Mouse (Mus musculus): ENCODE measurements around the gene Slc25a21. TPM values are rescaled to one million over a fixed set of nuclear protein-coding genes. Genes with fewer than 3 reads are reported as not detected.

Gene Slc25a21
- polyA plus RNA-seq, 1 experiment from 2014 or later = 3.1 TPM

DNA sequence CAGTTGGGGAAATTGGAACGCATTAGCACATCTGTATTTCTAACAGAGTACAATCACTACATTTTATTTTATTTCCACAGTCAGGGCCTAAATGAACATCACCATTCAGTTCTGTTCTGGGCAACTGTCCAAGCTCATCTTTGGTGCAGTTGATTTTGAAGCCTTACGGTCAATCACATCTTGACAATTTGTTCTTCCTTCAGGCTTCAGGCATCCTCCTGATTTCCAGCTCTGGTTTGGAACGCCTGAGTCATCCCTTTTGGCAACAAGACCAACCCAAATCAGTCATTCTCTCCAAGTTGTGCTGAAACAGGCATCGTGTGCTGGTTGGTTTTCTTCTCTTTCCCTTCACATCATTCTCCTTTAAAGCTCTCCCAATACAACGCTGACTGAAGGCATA, 416.1 kb downstream of the Slc25a21 start:
- Histone ChIP-seq H3K27me3 (no peaks in the 10 kb centered on the region), H3K4me2 (no peak overlapping the region), H3K36me3 (no peaks in the 10 kb centered on the region), H3K9ac (no peak overlapping the region), H3K9me3 (replicated peaks) (no peaks in the 10 kb centered on the region), H3K27ac (no peak overlapping the region), H3K4me1 (no peaks in the 10 kb centered on the region), H3K4me3 (replicated peaks) (no peak overlapping the region)
- ATAC-seq (replicated peaks; ENCODE audit: low FRiP score) = no peak
- 83% methylated on average over 5 of the region's 5 CpGs for WGBS

DNA sequence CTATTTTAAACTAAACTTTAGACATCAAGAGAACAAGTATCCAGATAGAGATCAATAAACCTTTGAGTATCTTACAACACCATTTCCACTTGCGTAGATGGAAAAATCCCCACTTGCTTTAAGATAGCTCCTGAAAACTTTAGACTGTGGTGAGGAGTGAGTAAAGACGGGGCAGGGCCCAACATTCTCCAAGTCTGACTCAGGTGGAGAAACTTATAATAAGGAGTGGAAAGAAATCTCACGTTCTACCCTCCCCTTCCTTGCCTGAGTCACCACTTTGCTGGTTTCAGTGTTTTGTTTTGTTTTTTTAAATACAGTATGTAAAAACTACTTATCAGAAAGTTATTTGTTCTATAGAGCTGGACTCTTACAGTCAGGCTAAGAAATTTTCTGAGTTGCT, 417.7 kb downstream of the Slc25a21 start:
- WGBS = 88% methylated on average over 3 of the region's 3 CpGs

DNA sequence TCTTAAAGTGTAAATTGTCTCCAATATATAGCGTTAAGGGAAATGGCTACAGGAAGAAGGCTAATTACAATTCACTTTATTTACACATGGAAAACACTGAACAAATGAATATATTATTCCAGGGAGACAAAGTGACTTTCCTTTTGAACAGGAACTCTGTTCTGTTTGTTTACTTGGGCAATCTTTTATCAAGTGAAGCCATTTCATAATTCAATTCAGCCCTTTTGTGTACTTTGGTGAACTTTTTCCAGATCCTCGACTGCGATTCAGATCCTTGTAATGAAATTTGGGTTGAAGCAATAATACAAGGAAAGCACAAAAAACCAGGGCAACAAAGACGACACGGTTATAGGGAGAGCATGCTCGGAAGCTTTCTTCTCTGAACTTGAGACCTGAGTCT, 423.3 kb downstream of the Slc25a21 start:
- Histone ChIP-seq H3K27ac (no peak overlapping the region), H3K36me3 (no peaks in the 10 kb centered on the region), H3K27me3 (no peaks in the 10 kb centered on the region), H3K9me3 (replicated peaks) (no peaks in the 10 kb centered on the region), H3K4me1 (no peaks in the 10 kb centered on the region), H3K4me2 (no peak overlapping the region), H3K4me3 (replicated peaks) (no peak overlapping the region), H3K9ac (no peak overlapping the region)
- no peak for ATAC-seq (replicated peaks; ENCODE audit: low FRiP score)
- WGBS = 82% methylated on average over 6 of the region's 6 CpGs

More for the DNA sequence above, 417.7 kb downstream of the Slc25a21 start:
- Histone ChIP-seq H3K4me3 (replicated peaks) (no peak overlapping the region), H3K9me3 (replicated peaks) (no peaks in the 10 kb centered on the region), H3K27me3 (no peaks in the 10 kb centered on the region), H3K4me2 (no peak overlapping the region), H3K36me3 (no peaks in the 10 kb centered on the region), H3K9ac (no peak overlapping the region), H3K4me1 (no peaks in the 10 kb centered on the region), H3K27ac (no peak overlapping the region)
- ATAC-seq (replicated peaks; ENCODE audit: low FRiP score) = no peak

DNA sequence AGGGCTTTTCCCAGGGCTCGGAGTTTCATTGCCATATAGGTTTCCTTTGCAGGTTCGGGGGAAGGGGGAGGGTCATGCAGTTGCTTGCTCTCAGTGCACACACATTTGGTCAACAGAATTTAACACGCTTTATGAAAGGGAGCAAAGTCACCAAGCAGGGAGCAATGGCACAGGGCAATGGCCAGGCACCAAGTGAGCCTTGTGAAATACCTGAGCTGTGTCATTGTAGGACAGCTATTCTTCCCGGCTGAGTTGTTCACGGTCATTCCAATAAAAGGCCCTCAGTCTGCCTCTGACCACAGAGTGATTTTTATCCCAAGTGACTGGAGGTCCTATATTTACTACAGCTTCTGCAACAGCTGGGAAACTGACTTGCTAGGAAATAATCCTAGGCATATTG, 427.9 kb downstream of the Slc25a21 start:
- Histone ChIP-seq H3K4me3 (replicated peaks) (no peak overlapping the region), H3K4me1 (no peaks in the 10 kb centered on the region), H3K36me3 (no peaks in the 10 kb centered on the region), H3K27ac (no peak overlapping the region), H3K27me3 (no peaks in the 10 kb centered on the region), H3K9me3 (replicated peaks) (no peaks in the 10 kb centered on the region), H3K4me2 (no peak overlapping the region), H3K9ac (no peak overlapping the region)
- no peak for ATAC-seq (replicated peaks; ENCODE audit: low FRiP score)
- 71% methylated on average over 5 of the region's 5 CpGs for WGBS

DNA sequence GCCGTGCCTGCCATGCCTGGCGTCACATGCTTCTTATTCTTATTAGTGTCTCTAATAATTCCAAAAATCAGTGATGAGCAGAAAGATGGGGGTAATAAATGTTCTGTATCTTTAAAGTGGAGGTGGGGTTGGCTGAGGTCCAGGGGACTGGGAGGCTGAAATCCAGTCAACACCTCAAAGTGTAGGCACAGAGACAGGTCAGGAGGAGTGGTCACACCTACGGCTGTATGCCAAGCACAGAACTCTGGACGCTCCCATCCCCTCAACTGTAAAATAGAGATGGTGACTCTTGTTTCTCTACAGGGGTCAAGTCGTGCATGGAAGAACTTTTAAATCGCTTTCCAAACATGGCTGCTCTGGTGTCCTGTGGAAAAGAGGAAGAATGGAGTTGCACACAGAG, 429.8 kb downstream of the Slc25a21 start:
- Histone ChIP-seq H3K9ac (no peak overlapping the region), H3K4me1 (no peaks in the 10 kb centered on the region), H3K27me3 (no peaks in the 10 kb centered on the region), H3K36me3 (no peaks in the 10 kb centered on the region), H3K4me2 (no peak overlapping the region), H3K9me3 (replicated peaks) (no peaks in the 10 kb centered on the region), H3K4me3 (replicated peaks) (no peak overlapping the region), H3K27ac (no peak overlapping the region)
- WGBS = 70% methylated on average over 6 of the region's 6 CpGs
- ATAC-seq (replicated peaks; ENCODE audit: low FRiP score) = no peak

DNA sequence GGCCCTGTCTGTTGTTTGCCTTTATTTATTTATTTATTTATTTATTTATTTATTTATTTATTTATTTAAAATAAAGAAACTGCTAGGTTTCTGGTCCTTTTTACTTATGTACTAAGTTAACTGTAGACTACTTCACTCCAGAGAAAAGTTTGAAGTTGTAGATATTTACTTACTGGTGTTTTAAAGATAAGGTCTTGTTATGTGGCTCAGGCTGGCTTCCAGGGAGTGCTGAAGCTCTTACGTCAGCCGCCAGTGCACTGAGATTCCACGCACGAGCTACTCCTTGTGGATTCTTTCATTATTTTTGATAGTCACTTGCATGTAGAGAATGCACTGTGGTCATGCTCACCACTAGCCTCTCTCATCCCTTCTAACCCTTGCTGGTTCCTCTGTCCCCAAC, 460.2 kb downstream of the Slc25a21 start:
- no peaks in the 10 kb centered on the region for H3K4me1 ChIP-seq
- no peak overlapping the region for H3K27ac ChIP-seq
- H3K4me2 ChIP-seq = no peak overlapping the region
- no peaks in the 10 kb centered on the region for H3K36me3 ChIP-seq
- H3K4me3 ChIP-seq (replicated peaks) = no peak overlapping the region
- H3K27me3 ChIP-seq = no peaks in the 10 kb centered on the region
- H3K9me3 ChIP-seq (replicated peaks) = no peaks in the 10 kb centered on the region
- ATAC-seq (replicated peaks; ENCODE audit: low FRiP score) = no peak
- H3K9ac ChIP-seq = no peak overlapping the region
- WGBS = 92% methylated on average over 4 of the region's 4 CpGs

DNA sequence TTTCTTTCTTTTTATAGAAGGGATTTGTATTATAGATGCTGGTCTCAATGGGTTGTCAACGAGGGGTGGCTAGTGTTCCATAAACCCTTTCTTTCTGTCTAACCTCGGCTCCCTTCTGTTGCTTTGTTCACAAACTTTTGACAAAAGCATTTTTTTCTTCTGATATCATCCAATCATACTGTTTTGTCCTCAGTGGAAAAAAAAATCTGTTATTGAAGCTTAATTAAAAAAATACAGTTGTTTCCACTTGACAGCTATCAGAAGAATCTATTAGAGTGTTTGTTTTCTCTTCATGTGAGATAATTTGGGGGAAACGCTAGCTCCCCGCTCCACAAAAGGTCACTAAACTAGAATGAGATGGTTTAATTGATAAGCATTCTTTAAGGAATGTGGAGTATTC, 469.6 kb downstream of the Slc25a21 start:
- 70% methylated on average over 4 of the region's 4 CpGs for WGBS
- no peaks in the 10 kb centered on the region for H3K36me3 ChIP-seq
- no peak for ATAC-seq (replicated peaks; ENCODE audit: low FRiP score)

GRCm38 (mm10) chr12:56718707-56719051, 478.6 kb downstream of the Slc25a21 start:
- Histone ChIP-seq H3K27ac (no peak overlapping the region), H3K9ac (no peak overlapping the region), H3K4me3 (replicated peaks) (no peak overlapping the region), H3K9me3 (replicated peaks) (no peaks in the 10 kb centered on the region), H3K4me1 (no peaks in the 10 kb centered on the region), H3K36me3 (no peaks in the 10 kb centered on the region), H3K4me2 (no peak overlapping the region), H3K27me3 (peaks cover 29% of the 10 kb centered on the region)
- 28% methylated on average over 6 of the region's 6 CpGs for WGBS
- ATAC-seq (replicated peaks; ENCODE audit: low FRiP score) = no peak

More for the DNA sequence above, 469.6 kb downstream of the Slc25a21 start:
- Histone ChIP-seq H3K27me3 (no peaks in the 10 kb centered on the region), H3K4me1 (no peaks in the 10 kb centered on the region), H3K9me3 (replicated peaks) (no peaks in the 10 kb centered on the region), H3K4me3 (replicated peaks) (no peak overlapping the region), H3K4me2 (no peak overlapping the region), H3K27ac (no peak overlapping the region), H3K9ac (no peak overlapping the region)

DNA sequence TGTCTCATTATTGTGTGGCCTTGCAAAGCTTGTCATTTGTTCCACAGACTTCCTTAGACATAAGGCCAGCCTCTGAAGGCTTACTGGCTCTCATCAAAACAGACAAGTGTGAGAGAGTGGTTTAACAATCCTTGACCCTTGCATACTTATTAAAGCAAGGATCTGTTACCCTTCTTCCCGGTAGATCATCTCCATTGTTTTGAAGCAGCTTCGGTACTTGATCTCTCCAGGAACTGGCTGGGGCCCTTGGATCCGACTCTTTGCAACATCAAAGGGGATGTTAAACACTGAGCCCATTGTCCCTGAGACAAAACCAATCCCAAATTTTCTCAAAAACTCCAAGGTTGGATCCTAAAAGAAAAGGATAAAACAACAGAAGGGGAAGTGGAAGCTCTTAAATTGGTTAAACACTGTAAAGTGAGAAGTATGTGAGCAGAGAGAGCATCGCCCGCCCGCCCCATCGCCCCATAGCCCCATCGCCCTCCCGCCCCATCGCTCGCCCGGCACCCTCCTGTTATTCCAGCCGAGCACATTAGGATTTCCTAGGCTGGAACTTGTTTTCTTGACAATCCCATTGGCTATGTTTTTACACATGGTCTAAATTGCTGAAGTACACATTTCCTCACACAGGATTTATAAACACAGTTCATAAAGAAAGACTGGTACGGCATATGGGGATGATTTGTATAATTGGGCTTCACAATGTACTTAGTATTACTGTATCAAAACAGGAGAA, 479.1 kb downstream of the Slc25a21 start:
- Histone ChIP-seq H3K9ac (no peak overlapping the region), H3K4me3 (replicated peaks) (no peak overlapping the region), H3K4me2 (0 out of 2 replicates have a peak overlapping the region, but pooled peaks have one; percentile 2), H3K9me3 (replicated peaks) (no peaks in the 10 kb centered on the region), H3K4me1 (no peaks in the 10 kb centered on the region), H3K36me3 (no peaks in the 10 kb centered on the region), H3K27me3 (peaks cover 31% of the 10 kb centered on the region), H3K27ac (no peak overlapping the region)
- WGBS = 16% methylated on average over 14 of the region's 14 CpGs
- no peak for ATAC-seq (replicated peaks; ENCODE audit: low FRiP score)

DNA sequence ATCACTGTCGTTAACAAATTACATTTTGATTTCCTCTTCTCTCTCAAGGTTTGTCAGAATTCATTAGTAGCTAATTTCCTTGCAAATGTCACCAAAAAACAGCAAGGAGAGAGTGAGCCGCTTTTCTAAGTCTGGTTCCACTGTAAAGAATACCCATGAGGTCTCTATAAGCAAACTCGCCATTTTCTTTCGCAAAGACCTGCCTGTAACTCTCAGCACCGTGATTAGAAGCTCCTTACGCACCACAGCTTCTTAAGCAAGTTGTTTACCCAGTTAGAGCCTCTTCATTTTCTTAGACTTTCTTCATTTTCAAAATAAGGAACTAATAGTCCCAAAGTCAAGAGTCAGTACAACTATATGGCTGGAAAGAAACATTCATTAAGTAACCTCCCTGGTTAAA, 496.3 kb downstream of the Slc25a21 start:
- no peak overlapping the region for H3K4me2 ChIP-seq
- no peaks in the 10 kb centered on the region for H3K9me3 ChIP-seq (replicated peaks)
- 29% methylated on average over 6 of the region's 6 CpGs for WGBS
- H3K9ac ChIP-seq = no peak overlapping the region
- peaks cover 24% of the 10 kb centered on the region for H3K4me1 ChIP-seq
- H3K36me3 ChIP-seq = no peaks in the 10 kb centered on the region
- H3K27ac ChIP-seq = no peak overlapping the region
- peaks cover 83% of the 10 kb centered on the region for H3K27me3 ChIP-seq
- H3K4me3 ChIP-seq (replicated peaks) = no peak overlapping the region
- ATAC-seq (replicated peaks; ENCODE audit: low FRiP score) = no peak

GRCm38 (mm10) chr12:56699915-56700900, 497.1 kb downstream of the Slc25a21 start:
- Histone ChIP-seq H3K27me3 (peaks cover 85% of the 10 kb centered on the region), H3K36me3 (no peaks in the 10 kb centered on the region), H3K4me3 (replicated peaks) (no peak overlapping the region), H3K9me3 (replicated peaks) (no peaks in the 10 kb centered on the region), H3K27ac (no peak overlapping the region), H3K4me1 (peaks cover 32% of the 10 kb centered on the region), H3K4me2 (no peak overlapping the region), H3K9ac (no peak overlapping the region)
- WGBS = 8% methylated on average over 44 of the region's 44 CpGs
- ATAC-seq (replicated peaks; ENCODE audit: low FRiP score) = no peak

- WGBS = 32% methylated on average over 3 of the region's 3 CpGs
- no peak overlapping the region for H3K9ac ChIP-seq
- H3K4me3 ChIP-seq (replicated peaks) = no peak overlapping the region
Observed at GRCm38 (mm10) chr12:56699351-56699750, 497.9 kb downstream of the Slc25a21 start.

More at GRCm38 (mm10) chr12:56699351-56699750, 497.9 kb downstream of the Slc25a21 start:
- ATAC-seq (replicated peaks; ENCODE audit: low FRiP score) = no peak
- Histone ChIP-seq H3K4me1 (peaks cover 34% of the 10 kb centered on the region), H3K4me2 (no peak overlapping the region), H3K9me3 (replicated peaks) (no peaks in the 10 kb centered on the region), H3K36me3 (no peaks in the 10 kb centered on the region), H3K27me3 (peaks cover 86% of the 10 kb centered on the region), H3K27ac (no peak overlapping the region)
